Mouse (Mus musculus) forebrain, postnatal 0 days (tissue): ENCODE measurements at regions not wholly inside any gene's neighbourhood (a gene's known extent, or its start where the extent isn't known, plus 50 kb on each side); places are given as distances from the start of the nearest gene placed in this dataset.

ENCODE experiments used
- ATAC-seq: fragments of 200-750 bp; cut with Nextera tagmentation; 2 replicates; pipeline ENCODE4 v1.8.0; 2017; ENCODE audit warnings: mild to moderate bottlenecking, moderate library complexity
- DNase-seq: peaks from one replicate; pipeline ENCODE4 v3.0.0-alpha.2; 2015
- H3K27ac ChIP-seq: fragments of 300-500 bp; sonication (generic); 2 replicates; pipeline ENCODE4 v1.5.1; 2014; ENCODE audit warnings: low read depth, mild to moderate bottlenecking, antibody characterized with exemption, low read length, moderate library complexity, mixed read lengths
- H3K27me3 ChIP-seq: fragments of 300-500 bp; sonication (generic); 2 replicates; pipeline ENCODE4 v1.6.1; 2014; ENCODE audit warnings: mild to moderate bottlenecking, low read length, mixed read lengths; ENCODE audit not compliant: insufficient read depth
- H3K36me3 ChIP-seq: fragments of 300-500 bp; sonication (generic); 2 replicates; pipeline ENCODE4 v1.6.1; 2014; ENCODE audit warnings: mild to moderate bottlenecking, moderate library complexity; ENCODE audit not compliant: insufficient read depth
- H3K4me1 ChIP-seq: fragments of 300-500 bp; sonication (generic); 2 replicates; pipeline ENCODE4 v1.6.1; 2014; ENCODE audit warnings: antibody characterized with exemption; ENCODE audit not compliant: insufficient read depth
- H3K4me2 ChIP-seq: fragments of 300-500 bp; sonication (generic); 2 replicates; pipeline ENCODE4 v1.6.1; 2014; ENCODE audit warnings: low read depth, mild to moderate bottlenecking, moderate library complexity
- H3K4me3 ChIP-seq: fragments of 300-500 bp; sonication (generic); 2 replicates; pipeline ENCODE4 v1.5.1; 2014; ENCODE audit warnings: low read depth, low read length, mixed read lengths
- H3K9ac ChIP-seq: fragments of 300-500 bp; sonication (generic); 2 replicates; pipeline ENCODE4 v1.6.1; 2014; ENCODE audit warnings: mild to moderate bottlenecking
- H3K9me3 ChIP-seq: fragments of 300-500 bp; sonication (generic); 2 replicates; pipeline ENCODE4 v1.6.1; 2016; ENCODE audit warnings: low read length
- CTCF ChIP-seq: sonication (generic); IDR thresholded peaks from 2 replicates; pipeline ENCODE4 v1.5.1; 2016; ENCODE audit warnings: antibody characterized with exemption, control low read depth, low read depth
- WGBS: fragments of 180-500 bp; shearing (Covaris S2); extraction: QIAGEN DNeasy Blood & Tissue Kit; methylation state at CpG from one replicate; pipeline ENCODE4 v1.1.7; 2014; 5-methylcytosine and 5-hydroxymethylcytosine counted together

DNA sequence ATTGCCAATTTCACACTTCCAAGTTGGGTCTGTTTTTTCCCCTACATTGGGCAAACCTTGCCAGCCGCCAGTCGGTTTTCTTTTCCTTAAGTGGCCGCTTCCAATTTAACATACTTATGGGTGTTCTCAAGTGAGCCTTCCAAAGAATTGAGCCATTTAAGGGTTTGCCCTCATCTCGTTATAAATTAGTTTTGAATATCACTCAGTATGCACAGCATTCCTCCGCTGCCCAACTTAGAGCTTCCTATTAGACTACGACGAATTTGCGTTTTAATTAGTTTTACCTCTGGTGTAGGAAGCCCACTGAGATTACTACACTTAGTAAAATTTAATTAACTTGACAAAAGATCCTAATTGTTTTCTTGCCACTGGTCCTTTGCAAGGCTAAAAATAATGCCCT, 209.9 kb downstream of the Cdh11 start:
- no peak overlapping the region for H3K4me3 ChIP-seq
- no peak overlapping the region for H3K27ac ChIP-seq
- no peak for ATAC-seq
- H3K9ac ChIP-seq, result no peak overlapping the region
- H3K9me3 ChIP-seq, result no peaks in the 10 kb centered on the region
- TF ChIP-seq CTCF, result no peak
- H3K27me3 ChIP-seq, result no peaks in the 10 kb centered on the region
- DNase-seq, result no peak
- H3K4me1 ChIP-seq, result no peaks in the 10 kb centered on the region
- WGBS, result 25% methylated on average over 8 of the region's 8 CpGs
- H3K4me2 ChIP-seq, result no peak overlapping the region
- no peaks in the 10 kb centered on the region for H3K36me3 ChIP-seq

DNA sequence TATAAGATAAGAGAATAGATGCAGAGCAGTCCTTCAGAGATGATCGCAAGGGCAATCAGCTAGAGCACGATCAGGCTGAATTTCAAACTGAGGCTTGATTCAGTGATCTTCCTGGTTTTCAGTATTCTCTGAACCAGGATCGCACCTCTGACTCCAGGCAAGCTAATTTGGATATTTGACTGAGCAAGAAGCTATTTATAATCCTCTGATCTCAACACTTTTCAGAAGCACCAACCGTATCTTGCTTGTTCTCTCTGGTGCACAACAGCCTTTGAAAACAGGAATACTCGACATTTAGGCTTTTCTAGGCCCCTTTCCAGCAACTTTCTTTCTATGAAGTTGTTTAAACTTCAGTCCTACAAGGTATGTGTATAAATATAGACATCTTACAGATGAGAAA, 217.7 kb downstream of the Cdh11 start:
- Histone ChIP-seq H3K4me3 (no peak overlapping the region), H3K9me3 (no peaks in the 10 kb centered on the region), H3K9ac (no peak overlapping the region), H3K27me3 (no peaks in the 10 kb centered on the region), H3K4me2 (no peak overlapping the region), H3K36me3 (no peaks in the 10 kb centered on the region), H3K27ac (no peak overlapping the region), H3K4me1 (no peaks in the 10 kb centered on the region)
- DNase-seq, result no peak
- TF ChIP-seq CTCF, result no peak
- 75% methylated on average over 5 of the region's 5 CpGs for WGBS
- ATAC-seq, result no peak

DNA sequence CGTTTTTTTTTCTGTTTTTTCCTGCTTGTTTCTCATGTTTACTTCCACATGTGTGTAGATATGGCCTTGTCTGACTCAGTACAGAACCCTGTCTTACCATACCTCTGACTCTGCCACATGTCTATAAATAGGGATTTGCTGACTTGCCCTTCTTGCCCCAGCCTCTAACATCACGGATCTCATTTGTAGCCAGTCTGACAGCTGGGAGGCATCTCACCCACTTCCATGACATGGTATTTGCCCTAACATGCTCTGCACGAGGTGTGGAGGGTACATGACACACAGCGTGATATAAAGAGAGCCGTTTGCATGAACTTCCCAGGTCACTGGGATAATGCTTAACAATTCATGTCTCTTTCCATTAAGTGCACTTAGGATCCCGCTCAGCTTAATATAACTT, 231.2 kb downstream of the Cdh11 start:
- Histone ChIP-seq H3K4me1 (peaks cover 3% of the 10 kb centered on the region; the same call in 1 of the 2 replicates), H3K9ac (no peak overlapping the region), H3K4me3 (no peak overlapping the region), H3K36me3 (no peaks in the 10 kb centered on the region), H3K9me3 (no peaks in the 10 kb centered on the region), H3K27ac (peak overlapping the region; percentile 45; the same call in 1 of the 2 replicates), H3K27me3 (no peaks in the 10 kb centered on the region), H3K4me2 (no peak overlapping the region)
- ATAC-seq (no peak), DNase-seq (peak; percentile 14)
- 66% methylated on average over 6 of the region's 6 CpGs for WGBS
- TF ChIP-seq CTCF, result no peak

DNA sequence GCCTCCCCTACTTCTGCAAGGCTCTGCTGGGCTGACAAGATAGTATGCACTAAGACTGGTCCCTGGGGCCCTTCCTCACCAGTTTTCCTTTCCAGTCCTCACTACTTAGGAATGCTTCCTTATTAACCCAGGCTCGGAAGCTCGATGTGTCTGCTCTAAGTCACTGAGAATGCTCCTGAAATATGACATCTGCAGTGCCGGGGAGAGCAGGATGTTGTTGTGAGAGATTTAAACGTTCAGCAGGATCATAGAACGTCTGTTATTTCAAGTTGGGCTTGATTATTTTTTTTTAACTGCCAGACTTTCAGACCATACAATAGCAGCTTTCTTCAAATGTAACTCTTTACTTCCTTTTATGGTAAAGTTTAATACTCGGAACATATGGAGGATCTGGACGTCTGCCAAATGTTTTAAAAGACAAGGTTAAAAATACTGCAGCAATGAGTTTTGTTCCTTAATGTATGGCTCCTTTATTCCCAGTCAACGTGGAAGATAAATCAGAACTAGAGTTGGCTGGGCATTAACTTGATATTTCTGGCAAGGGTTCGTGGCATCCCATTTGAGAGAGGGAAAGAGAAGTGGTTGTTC, 232.0 kb downstream of the Cdh11 start:
- peaks cover 3% of the 10 kb centered on the region; the same call in 1 of the 2 replicates for H3K4me1 ChIP-seq
- peak; percentile 85 for DNase-seq
- no peak overlapping the region for H3K4me3 ChIP-seq
- ATAC-seq, result peak; percentile 89
- TF ChIP-seq CTCF, result no peak
- 17% methylated on average over 9 of the region's 9 CpGs for whole genome bisulfite sequencing
- no peaks in the 10 kb centered on the region for H3K27me3 ChIP-seq
- no peaks in the 10 kb centered on the region for H3K9me3 ChIP-seq
- H3K27ac ChIP-seq, result peak overlapping the region; percentile 66
- H3K9ac ChIP-seq, result no peak overlapping the region
- H3K4me2 ChIP-seq, result no peak overlapping the region
- H3K36me3 ChIP-seq, result no peaks in the 10 kb centered on the region

DNA sequence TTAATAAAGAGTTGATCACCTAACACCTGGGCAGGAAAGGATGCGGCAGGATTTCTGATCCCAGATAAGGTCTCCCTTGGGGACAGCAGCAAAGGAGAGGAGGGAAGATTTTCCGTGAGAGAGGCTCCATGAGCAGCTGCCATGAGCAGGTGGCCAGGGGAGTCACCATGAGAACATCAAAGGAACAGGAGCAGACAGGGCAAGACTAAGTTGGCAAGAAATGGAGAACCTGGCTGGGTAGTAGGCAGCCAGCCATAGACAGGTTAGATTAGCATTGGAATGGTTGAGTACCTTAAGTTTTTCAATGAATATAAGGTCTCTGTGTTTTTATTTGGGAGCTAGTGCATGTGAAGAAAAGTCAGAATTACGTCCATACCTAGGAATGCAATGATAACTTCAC, 246.6 kb downstream of the Cdh11 start:
- DNase-seq (no peak), ATAC-seq (no peak)
- Histone ChIP-seq H3K9me3 (no peaks in the 10 kb centered on the region), H3K4me1 (no peaks in the 10 kb centered on the region), H3K27me3 (no peaks in the 10 kb centered on the region), H3K9ac (no peak overlapping the region), H3K27ac (no peak overlapping the region), H3K4me3 (no peak overlapping the region), H3K4me2 (no peak overlapping the region), H3K36me3 (no peaks in the 10 kb centered on the region)
- TF ChIP-seq CTCF, result no peak
- WGBS, result 70% methylated on average over 3 of the region's 3 CpGs

DNA sequence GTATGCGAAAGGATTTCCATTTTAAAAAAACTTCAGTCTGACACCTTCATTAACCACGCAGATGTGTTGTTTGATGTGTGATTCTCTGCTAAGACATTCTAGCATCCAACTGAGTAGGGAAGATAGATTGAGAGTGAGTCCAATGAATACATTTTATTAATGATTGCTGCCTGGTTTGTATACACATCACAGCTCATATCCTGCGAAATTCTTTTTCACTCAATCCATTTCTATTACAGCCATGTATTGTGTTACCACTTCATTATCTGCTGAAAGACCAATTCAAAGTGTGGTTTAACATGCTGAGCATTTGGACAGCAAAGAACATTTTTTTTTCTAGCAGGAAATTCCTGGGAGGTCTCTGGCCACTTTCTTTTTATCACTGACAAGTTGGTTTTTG, 247.4 kb downstream of the Cdh11 start:
- no peak overlapping the region for H3K27ac ChIP-seq
- no peaks in the 10 kb centered on the region for H3K36me3 ChIP-seq
- H3K9me3 ChIP-seq, result no peaks in the 10 kb centered on the region
- no peaks in the 10 kb centered on the region for H3K4me1 ChIP-seq
- H3K9ac ChIP-seq, result no peak overlapping the region
- H3K4me3 ChIP-seq, result no peak overlapping the region
- no peak overlapping the region for H3K4me2 ChIP-seq
- no peak for TF ChIP-seq CTCF
- 23% methylated on average over 3 of the region's 3 CpGs for WGBS
- DNase-seq (peak; percentile 10), ATAC-seq (no peak)
- H3K27me3 ChIP-seq, result no peaks in the 10 kb centered on the region

DNA sequence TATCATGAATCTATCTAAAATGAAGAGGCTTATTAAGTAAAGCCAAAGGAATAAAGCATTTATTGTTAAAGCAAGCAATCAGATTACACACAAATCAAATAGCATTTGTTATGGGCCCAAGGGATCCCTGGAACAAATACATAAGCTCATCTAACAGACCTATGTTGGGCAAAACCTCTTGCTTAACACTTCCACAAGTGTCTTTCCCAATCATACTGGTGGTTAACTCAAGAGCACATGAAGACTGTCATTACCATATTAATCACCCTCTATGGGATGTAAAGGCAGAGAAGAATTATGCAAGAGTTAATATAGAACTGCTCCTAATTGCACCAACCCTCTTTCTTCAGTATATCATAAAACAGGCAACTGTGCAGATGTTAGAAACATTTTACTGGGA, 267.0 kb downstream of the Cdh11 start:
- ATAC-seq (no peak), DNase-seq (no peak)
- Histone ChIP-seq H3K4me1 (no peaks in the 10 kb centered on the region), H3K4me2 (no peak overlapping the region), H3K9ac (no peak overlapping the region), H3K27me3 (no peaks in the 10 kb centered on the region), H3K36me3 (no peaks in the 10 kb centered on the region), H3K27ac (no peak overlapping the region), H3K4me3 (no peak overlapping the region), H3K9me3 (no peaks in the 10 kb centered on the region)
- TF ChIP-seq CTCF, result no peak
